Mouse (Mus musculus): ENCODE data around the gene Reep6. TPM values are rescaled to one million over a fixed set of nuclear protein-coding genes. Genes with fewer than 3 reads are reported as not detected.
A peak's percentile ranks its signal among the peaks of the same experiment; 100 is the strongest.

The Reep6 gene
- polyA plus RNA-seq, 1 experiment, result 25.1 TPM

DNA sequence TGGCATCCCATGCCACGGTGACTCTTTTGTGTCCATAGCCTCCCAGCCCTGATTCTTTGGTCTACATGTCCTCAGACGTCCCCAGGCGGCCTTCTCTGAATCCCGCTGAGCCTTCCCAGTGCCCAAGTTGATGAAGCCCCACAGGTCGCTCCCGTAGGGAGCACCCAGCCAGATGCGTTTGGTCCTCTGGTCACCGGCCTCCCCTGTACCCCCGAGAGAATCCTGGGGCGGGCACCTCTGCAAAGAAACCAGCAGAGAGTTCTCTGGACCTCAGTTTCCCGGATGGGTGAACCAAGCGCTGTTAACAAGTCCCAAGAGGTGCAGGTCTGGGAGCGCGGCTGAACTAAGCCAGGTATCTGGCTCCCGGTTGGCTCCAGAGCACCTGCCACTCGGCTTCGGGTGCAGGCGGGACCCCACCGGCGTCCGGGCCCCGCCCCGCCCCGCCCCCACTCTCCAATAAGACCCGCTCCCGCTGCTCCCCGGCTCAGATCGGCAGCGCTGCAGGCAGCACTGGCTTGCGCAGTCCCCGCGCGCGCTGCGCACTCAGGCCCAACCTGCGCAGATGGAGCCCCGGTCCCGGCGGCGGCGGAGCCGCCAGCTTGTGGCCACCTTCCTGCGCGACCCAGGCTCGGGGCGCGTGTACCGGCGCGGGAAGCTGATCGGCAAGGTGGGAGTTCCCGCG is 26.4 kb downstream of the Reep6 start, which contains the start of gene Plk5:
Gene Plk5, plus strand, starts transcription at position 459 of the 682 bp plus-strand sequence.
- WGBS, result 2% methylated on average over 53 of the region's 53 CpGs
- TF ChIP-seq CTCF (conservative IDR thresholded peaks at IDR 0.05; ENCODE audit: insufficient read depth, insufficient read length, low read depth, low read length) (no peak), POLR2A (IDR thresholded peaks at IDR 0.05; ENCODE audit: low read depth, low read length) (no peak)
- Histone ChIP-seq H3K4me1 (ENCODE audit: control insufficient read depth, insufficient read depth, low read length) (no peaks in the 10 kb centered on the region), H3K4me3 (ENCODE audit: insufficient read depth, low read depth, low read length) (no peak within 1 kb of the TSS), H3K27me3 (replicated peaks; ENCODE audit: control insufficient read depth, insufficient read depth, low read length) (no peaks in the 10 kb centered on the region), H3K27ac (ENCODE audit: insufficient read depth, low read depth, low read length) (no peak within 1 kb of the TSS), H3K36me3 (ENCODE audit: control insufficient read depth, insufficient read depth, low read length) (no peaks in the 10 kb centered on the region)
- no peak for DNase-seq

- Histone ChIP-seq H3K36me3 (ENCODE audit: control insufficient read depth, insufficient read depth, low read length) (no peaks in the 10 kb centered on the region), H3K4me3 (ENCODE audit: insufficient read depth, low read depth, low read length) (no peak overlapping the region), H3K27me3 (replicated peaks; ENCODE audit: control insufficient read depth, insufficient read depth, low read length) (no peaks in the 10 kb centered on the region), H3K27ac (ENCODE audit: insufficient read depth, low read depth, low read length) (no peak overlapping the region), H3K4me1 (ENCODE audit: control insufficient read depth, insufficient read depth, low read length) (no peaks in the 10 kb centered on the region)
- TF ChIP-seq POLR2A (IDR thresholded peaks at IDR 0.05; ENCODE audit: low read depth, low read length) (no peak), CTCF (conservative IDR thresholded peaks at IDR 0.05; ENCODE audit: insufficient read depth, insufficient read length, low read depth, low read length) (no peak)
- 3% methylated on average over 34 of the region's 34 CpGs for WGBS
- DNase-seq, result no peak
Measured at GRCm38 (mm10) chr10:80356737-80357136, 27.0 kb downstream of the Reep6 start.

- Histone ChIP-seq H3K27ac (ENCODE audit: insufficient read depth, low read depth, low read length) (no peak overlapping the region), H3K36me3 (ENCODE audit: control insufficient read depth, insufficient read depth, low read length) (no peaks in the 10 kb centered on the region), H3K4me3 (ENCODE audit: insufficient read depth, low read depth, low read length) (no peak overlapping the region), H3K4me1 (ENCODE audit: control insufficient read depth, insufficient read depth, low read length) (no peaks in the 10 kb centered on the region), H3K27me3 (replicated peaks; ENCODE audit: control insufficient read depth, insufficient read depth, low read length) (no peaks in the 10 kb centered on the region)
- no peak for DNase-seq
- 30% methylated on average over 7 of the region's 7 CpGs for WGBS
- TF ChIP-seq CTCF (conservative IDR thresholded peaks at IDR 0.05; ENCODE audit: insufficient read depth, insufficient read length, low read depth, low read length), result no peak
- no peak for TF ChIP-seq POLR2A (IDR thresholded peaks at IDR 0.05; ENCODE audit: low read depth, low read length)
Measured at GRCm38 (mm10) chr10:80357336-80357735, 27.6 kb downstream of the Reep6 start.

- WGBS, result 8% methylated on average over 31 of the region's 31 CpGs
- Histone ChIP-seq H3K27ac (ENCODE audit: insufficient read depth, low read depth, low read length) (no peak overlapping the region), H3K36me3 (ENCODE audit: control insufficient read depth, insufficient read depth, low read length) (no peaks in the 10 kb centered on the region), H3K4me1 (ENCODE audit: control insufficient read depth, insufficient read depth, low read length) (no peaks in the 10 kb centered on the region), H3K27me3 (replicated peaks; ENCODE audit: control insufficient read depth, insufficient read depth, low read length) (no peaks in the 10 kb centered on the region), H3K4me3 (ENCODE audit: insufficient read depth, low read depth, low read length) (peak overlapping the region; percentile 5; the same call in 1 of the 2 replicates)
- DNase-seq, result peak; percentile 77
- TF ChIP-seq POLR2A (IDR thresholded peaks at IDR 0.05; ENCODE audit: low read depth, low read length), result no peak
- peak; percentile 28; the same call in 1 of the 2 replicates for TF ChIP-seq CTCF (conservative IDR thresholded peaks at IDR 0.05; ENCODE audit: insufficient read depth, insufficient read length, low read depth, low read length)
Measured at GRCm38 (mm10) chr10:80357994-80358639, 28.4 kb downstream of the Reep6 start.

- H3K4me1 ChIP-seq (ENCODE audit: control insufficient read depth, insufficient read depth, low read length), result no peaks in the 10 kb centered on the region
- no peaks in the 10 kb centered on the region for H3K36me3 ChIP-seq (ENCODE audit: control insufficient read depth, insufficient read depth, low read length)
- whole genome bisulfite sequencing, result 31% methylated on average over 6 of the region's 6 CpGs
- H3K27ac ChIP-seq (ENCODE audit: insufficient read depth, low read depth, low read length), result no peak overlapping the region
- H3K27me3 ChIP-seq (replicated peaks; ENCODE audit: control insufficient read depth, insufficient read depth, low read length), result no peaks in the 10 kb centered on the region
- TF ChIP-seq POLR2A (IDR thresholded peaks at IDR 0.05; ENCODE audit: low read depth, low read length), result no peak
- no peak for TF ChIP-seq CTCF (conservative IDR thresholded peaks at IDR 0.05; ENCODE audit: insufficient read depth, insufficient read length, low read depth, low read length)
- no peak overlapping the region for H3K4me3 ChIP-seq (ENCODE audit: insufficient read depth, low read depth, low read length)
- no peak for DNase-seq
Measured at GRCm38 (mm10) chr10:80363734-80364133, 34.0 kb downstream of the Reep6 start.

DNA sequence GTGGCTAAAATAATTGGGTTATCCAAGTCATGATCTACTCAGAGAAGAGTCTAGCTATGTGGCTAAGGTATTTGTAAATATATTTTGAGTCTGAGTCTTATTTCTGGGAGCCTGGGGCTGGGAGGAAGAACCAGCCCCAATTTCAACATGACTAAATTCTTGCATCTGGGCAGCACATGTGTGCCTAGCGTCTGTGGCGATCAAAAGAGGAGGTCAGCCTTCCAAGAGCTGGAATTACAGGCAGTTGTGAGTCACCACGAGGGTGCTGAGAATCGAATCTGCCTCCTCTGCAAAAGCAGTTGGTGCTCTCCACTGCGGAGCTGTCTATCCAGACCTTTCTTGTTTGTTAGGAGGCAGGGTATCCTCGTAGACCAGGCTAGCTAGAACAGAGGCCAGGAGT is 36.0 kb downstream of the Reep6 start:
- H3K36me3 ChIP-seq (ENCODE audit: control insufficient read depth, insufficient read depth, low read length), result no peaks in the 10 kb centered on the region
- H3K4me3 ChIP-seq (ENCODE audit: insufficient read depth, low read depth, low read length), result no peak overlapping the region
- H3K4me1 ChIP-seq (ENCODE audit: control insufficient read depth, insufficient read depth, low read length), result no peaks in the 10 kb centered on the region
- no peak for DNase-seq
- no peak overlapping the region for H3K27ac ChIP-seq (ENCODE audit: insufficient read depth, low read depth, low read length)
- H3K27me3 ChIP-seq (replicated peaks; ENCODE audit: control insufficient read depth, insufficient read depth, low read length), result no peaks in the 10 kb centered on the region
- 76% methylated on average over 6 of the region's 6 CpGs for WGBS
- no peak for TF ChIP-seq CTCF (conservative IDR thresholded peaks at IDR 0.05; ENCODE audit: insufficient read depth, insufficient read length, low read depth, low read length)
- TF ChIP-seq POLR2A (IDR thresholded peaks at IDR 0.05; ENCODE audit: low read depth, low read length), result no peak

DNA sequence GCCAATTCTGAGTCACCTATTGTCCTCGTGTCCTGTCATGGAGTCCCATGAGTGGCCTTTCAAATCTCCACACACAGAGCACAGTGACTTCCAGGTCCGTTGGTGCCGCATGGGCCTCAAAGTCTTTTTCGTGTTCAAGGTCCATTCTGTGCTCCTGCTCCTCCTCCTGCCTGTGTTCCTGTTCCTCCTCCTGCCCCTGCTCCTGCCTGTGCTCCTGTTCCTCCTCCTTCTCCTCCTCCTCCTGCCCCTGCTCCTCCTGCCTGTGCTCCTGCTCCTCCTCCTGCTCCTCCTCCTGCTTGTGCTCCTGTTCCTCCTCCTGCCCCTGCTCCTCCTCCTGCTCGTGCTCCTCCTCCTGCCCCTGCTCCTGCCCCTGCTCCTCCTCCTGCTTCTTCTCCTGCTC is 38.2 kb downstream of the Reep6 start:
- no peaks in the 10 kb centered on the region for H3K36me3 ChIP-seq (ENCODE audit: control insufficient read depth, insufficient read depth, low read length)
- no peak overlapping the region for H3K4me3 ChIP-seq (ENCODE audit: insufficient read depth, low read depth, low read length)
- TF ChIP-seq CTCF (conservative IDR thresholded peaks at IDR 0.05; ENCODE audit: insufficient read depth, insufficient read length, low read depth, low read length), result no peak
- no peak for TF ChIP-seq POLR2A (IDR thresholded peaks at IDR 0.05; ENCODE audit: low read depth, low read length)
- no peak overlapping the region for H3K27ac ChIP-seq (ENCODE audit: insufficient read depth, low read depth, low read length)
- DNase-seq, result peak; percentile 62
- H3K27me3 ChIP-seq (replicated peaks; ENCODE audit: control insufficient read depth, insufficient read depth, low read length), result no peaks in the 10 kb centered on the region
- 32% methylated on average over 5 of the region's 5 CpGs for WGBS
- H3K4me1 ChIP-seq (ENCODE audit: control insufficient read depth, insufficient read depth, low read length), result no peaks in the 10 kb centered on the region
